Mouse (Mus musculus): ENCODE measurements around the gene Tmem185b.
A peak's percentile ranks its signal among the peaks of the same experiment; 100 is the strongest.

Tmem185b gene

GRCm38 (mm10) chr1:119525689-119526591 lies at the start of gene Tmem185b:
Tmem185b (plus strand) TSS chr1:119526160.
- peak; percentile 85 to 89 for DNase-seq (ENCODE audit: low spot score in 2 of 2)

- DNase-seq (ENCODE audit: low spot score in 2 of 2): no peak
Measured at GRCm38 (mm10) chr1:119476905-119477353, 49.0 kb upstream of the Tmem185b start.

- no peak for DNase-seq (ENCODE audit: low spot score in 2 of 2)
Measured at GRCm38 (mm10) chr1:119479641-119480040, 46.3 kb upstream of the Tmem185b start.

- no peak for DNase-seq (ENCODE audit: low spot score in 2 of 2)
Measured at GRCm38 (mm10) chr1:119480678-119481077, 45.3 kb upstream of the Tmem185b start.

GRCm38 (mm10) chr1:119481205-119481932 lies 44.6 kb upstream of the Tmem185b start:
- DNase-seq (ENCODE audit: low spot score in 2 of 2): no peak

- DNase-seq (ENCODE audit: low spot score in 2 of 2): no peak
Measured at GRCm38 (mm10) chr1:119482891-119483290, 43.1 kb upstream of the Tmem185b start.

- peak in 1 of 2 experiments; percentile 41 for DNase-seq (ENCODE audit: low spot score in 2 of 2)
Measured at GRCm38 (mm10) chr1:119484457-119484856, 41.5 kb upstream of the Tmem185b start.

GRCm38 (mm10) chr1:119485825-119486224 lies 40.1 kb upstream of the Tmem185b start:
- no peak for DNase-seq (ENCODE audit: low spot score in 2 of 2)

- DNase-seq (ENCODE audit: low spot score in 2 of 2): no peak
Measured at GRCm38 (mm10) chr1:119487917-119488590, 37.9 kb upstream of the Tmem185b start.

- no peak for DNase-seq (ENCODE audit: low spot score in 2 of 2)
Measured at GRCm38 (mm10) chr1:119490765-119491164, 35.2 kb upstream of the Tmem185b start.

GRCm38 (mm10) chr1:119492097-119492496 lies 33.9 kb upstream of the Tmem185b start:
- peak in 1 of 2 experiments; percentile 33 for DNase-seq (ENCODE audit: low spot score in 2 of 2)

GRCm38 (mm10) chr1:119492505-119492904 lies 33.5 kb upstream of the Tmem185b start:
- DNase-seq (ENCODE audit: low spot score in 2 of 2): no peak

GRCm38 (mm10) chr1:119494024-119494711 lies 31.8 kb upstream of the Tmem185b start:
- DNase-seq (ENCODE audit: low spot score in 2 of 2): no peak

GRCm38 (mm10) chr1:119494712-119495395 lies 31.1 kb upstream of the Tmem185b start:
- no peak for DNase-seq (ENCODE audit: low spot score in 2 of 2)

GRCm38 (mm10) chr1:119495396-119495775 lies 30.6 kb upstream of the Tmem185b start:
- DNase-seq (ENCODE audit: low spot score in 2 of 2): no peak

- DNase-seq (ENCODE audit: low spot score in 2 of 2): no peak
Measured at GRCm38 (mm10) chr1:119497346-119498004, 28.5 kb upstream of the Tmem185b start.

GRCm38 (mm10) chr1:119498536-119499231 lies 27.3 kb upstream of the Tmem185b start:
- DNase-seq (ENCODE audit: low spot score in 2 of 2): no peak

GRCm38 (mm10) chr1:119499456-119499855 lies 26.5 kb upstream of the Tmem185b start:
- DNase-seq (ENCODE audit: low spot score in 2 of 2): no peak

- no peak for DNase-seq (ENCODE audit: low spot score in 2 of 2)
Measured at GRCm38 (mm10) chr1:119501881-119502280, 24.1 kb upstream of the Tmem185b start.

GRCm38 (mm10) chr1:119502729-119503128 lies 23.2 kb upstream of the Tmem185b start:
- DNase-seq (ENCODE audit: low spot score in 2 of 2): no peak

Data from frontal cortex, postnatal 10 days (tissue).